Mouse (Mus musculus): Measurements from ENCODE around the gene Rtp3.

Rtp3 gene

DNA sequence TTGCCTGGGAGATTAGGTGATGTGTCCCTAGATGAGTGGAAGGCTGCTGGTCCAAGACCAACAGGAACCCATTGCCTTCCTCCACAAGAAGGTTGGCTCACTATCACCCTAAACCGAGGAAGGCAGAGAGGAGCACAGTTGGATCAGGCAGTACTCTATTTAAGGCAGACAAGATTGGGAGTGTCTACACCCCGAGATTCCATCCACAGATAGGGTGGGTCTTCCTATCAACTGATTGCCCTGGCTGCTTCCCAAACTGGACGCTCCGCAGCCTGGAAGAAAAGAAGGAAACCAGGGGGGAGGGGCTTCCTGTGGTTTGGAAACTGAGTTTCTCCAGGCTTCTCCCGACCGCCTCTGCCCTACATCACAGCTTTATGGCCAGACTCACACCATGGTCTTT is at the start of gene Rtp3:
Gene Rtp3, minus strand, starts transcription at position 380 of the 400 bp plus-strand sequence.
- DNase-seq (ENCODE audit: low spot score in 2 of 2), result no peak

DNA sequence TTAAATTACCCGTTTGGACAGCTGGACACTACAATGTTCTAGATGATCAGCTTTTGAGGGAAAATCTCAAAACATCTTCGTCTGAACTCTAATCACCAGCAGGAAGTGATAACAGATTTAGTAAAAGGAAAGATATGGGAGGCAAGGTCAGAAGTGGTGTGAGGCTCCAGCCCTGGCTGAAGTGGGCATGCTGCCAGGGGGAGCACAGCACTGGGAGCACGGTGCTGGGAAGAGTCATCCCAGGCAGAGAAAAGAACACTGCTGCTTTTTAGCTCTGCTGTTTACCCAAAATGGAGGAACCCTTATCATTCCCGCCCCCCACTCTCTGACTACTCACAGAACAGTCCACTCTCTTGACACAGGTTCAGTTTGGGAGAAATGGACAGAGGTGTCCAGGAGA is 49.6 kb upstream of the Rtp3 start:
- DNase-seq (ENCODE audit: low spot score in 2 of 2), result no peak

DNA sequence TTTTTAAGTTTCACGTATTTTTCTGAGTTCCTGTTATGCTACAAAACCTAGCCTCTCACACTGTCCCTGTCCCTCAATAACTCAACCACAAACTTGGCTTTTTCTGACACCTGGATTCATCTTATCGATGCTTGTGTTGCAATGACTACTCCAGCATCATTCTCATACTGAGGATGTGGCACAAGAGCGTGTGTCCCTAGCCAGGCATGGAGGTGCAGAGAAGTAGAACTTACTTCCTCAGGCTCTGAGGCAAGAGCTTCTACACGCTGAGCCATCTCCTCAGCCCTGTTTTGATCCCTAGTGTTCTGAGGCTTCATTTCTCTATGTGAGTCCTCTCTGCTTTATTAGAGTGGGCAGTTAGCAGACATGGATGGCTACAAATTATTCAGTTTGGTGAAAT is 43.3 kb upstream of the Rtp3 start:
- DNase-seq (ENCODE audit: low spot score in 2 of 2), result no peak

DNA sequence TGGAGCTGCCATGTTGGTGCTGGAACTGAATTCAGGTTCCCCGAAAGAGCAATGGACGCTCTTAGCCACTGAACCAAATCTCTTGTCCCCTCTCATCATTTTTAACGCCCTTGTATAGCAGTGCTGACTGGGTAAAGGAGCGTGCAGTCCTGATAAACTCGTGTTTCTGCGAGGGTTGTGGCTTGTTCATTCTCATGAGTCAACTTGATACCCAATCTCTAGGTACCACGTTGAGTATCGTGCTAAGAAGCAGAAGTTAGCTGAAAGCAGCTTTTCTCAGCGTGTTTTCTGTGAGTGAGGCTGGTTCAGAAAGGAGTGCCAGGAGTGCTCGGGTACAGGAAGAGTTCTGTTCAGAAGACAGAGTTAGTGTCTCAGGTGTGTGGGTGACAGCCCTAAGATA is 36.4 kb upstream of the Rtp3 start:
- DNase-seq (ENCODE audit: low spot score in 2 of 2), result no peak

DNA sequence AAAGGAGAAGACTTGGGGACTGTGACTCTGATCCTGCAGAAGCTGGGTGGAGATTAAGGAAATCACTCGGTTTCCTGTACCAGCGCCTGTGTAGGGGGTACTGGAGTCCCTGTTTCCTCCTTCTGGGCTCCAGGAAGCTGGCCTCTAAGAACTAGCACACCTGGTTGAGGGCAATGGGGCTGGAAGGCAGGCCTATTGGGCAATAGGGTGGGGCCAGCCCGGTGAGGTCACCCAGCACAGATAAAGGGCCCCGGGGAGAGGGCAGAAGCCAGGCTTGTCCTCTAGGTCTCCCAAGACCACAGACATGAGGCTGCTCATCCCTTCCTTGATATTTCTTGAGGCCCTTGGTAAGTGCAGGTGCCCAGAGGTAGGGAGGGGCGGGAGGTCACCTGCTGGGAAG is 28.6 kb upstream of the Rtp3 start, which contains the start of gene Ltf:
Gene Ltf, plus strand, starts transcription at position 250 of the 400 bp plus-strand sequence.
- no peak for DNase-seq (ENCODE audit: low spot score in 2 of 2)

DNA sequence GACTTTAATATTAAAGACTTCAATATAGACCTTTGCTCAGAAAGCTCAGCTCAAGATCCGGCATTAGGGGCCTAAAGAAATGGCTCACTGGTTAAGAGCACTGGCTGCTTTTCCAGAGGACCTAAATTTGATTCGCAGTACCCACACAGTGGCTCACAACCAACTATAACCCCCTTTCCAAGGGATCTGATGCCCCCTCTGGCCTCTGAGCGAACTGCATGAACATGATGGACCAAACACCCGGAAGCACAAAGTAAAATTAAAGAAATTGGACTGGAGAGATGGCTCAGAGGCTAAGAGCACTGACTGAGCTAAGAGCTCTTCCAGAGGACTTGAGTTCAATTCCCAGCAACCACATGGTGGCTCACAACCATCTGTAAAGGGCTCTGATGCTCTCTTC is 25.3 kb upstream of the Rtp3 start:
- no peak for DNase-seq (ENCODE audit: low spot score in 2 of 2)

DNA sequence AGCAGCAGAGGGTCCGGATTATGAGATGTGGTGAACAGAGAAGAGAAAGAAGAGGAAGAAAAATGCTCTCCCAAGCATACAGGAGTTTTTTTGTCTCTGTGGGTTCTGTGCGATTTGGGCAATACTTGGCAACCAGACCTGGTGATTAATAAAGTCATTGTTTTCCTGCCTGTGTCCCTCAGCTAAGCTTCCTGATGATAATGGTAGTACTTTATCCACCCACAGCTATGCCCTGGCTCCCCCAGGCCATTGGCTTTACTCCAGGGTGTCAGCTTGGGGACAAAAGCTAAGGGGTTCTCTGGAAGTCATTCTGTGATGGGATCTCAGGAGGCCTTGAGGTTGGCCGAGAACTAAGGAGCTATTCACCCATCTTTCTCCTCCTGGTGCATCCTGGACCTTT is 21.7 kb upstream of the Rtp3 start:
- no peak for DNase-seq (ENCODE audit: low spot score in 2 of 2)

DNA sequence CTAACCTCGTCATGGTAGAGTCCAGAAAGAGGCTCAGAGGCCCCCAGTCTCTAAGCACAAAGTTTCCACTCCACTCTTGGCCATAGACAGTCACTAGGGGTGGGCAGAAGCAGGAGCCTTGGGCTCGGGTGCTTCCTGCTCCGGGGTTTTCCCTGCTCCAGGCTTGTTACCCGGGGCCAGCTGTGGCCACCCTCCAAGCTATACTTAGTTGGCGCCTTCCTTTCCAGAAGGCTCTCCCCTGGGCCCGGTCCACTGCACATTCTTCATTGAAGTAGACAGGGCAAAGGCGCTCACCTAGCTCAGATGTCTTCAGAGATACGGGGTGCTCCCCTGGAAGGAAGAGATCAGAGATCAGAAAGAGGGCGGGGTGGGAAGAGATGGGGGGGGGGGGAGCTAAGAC is 21.2 kb upstream of the Rtp3 start:
- DNase-seq (ENCODE audit: low spot score in 2 of 2), result no peak

DNA sequence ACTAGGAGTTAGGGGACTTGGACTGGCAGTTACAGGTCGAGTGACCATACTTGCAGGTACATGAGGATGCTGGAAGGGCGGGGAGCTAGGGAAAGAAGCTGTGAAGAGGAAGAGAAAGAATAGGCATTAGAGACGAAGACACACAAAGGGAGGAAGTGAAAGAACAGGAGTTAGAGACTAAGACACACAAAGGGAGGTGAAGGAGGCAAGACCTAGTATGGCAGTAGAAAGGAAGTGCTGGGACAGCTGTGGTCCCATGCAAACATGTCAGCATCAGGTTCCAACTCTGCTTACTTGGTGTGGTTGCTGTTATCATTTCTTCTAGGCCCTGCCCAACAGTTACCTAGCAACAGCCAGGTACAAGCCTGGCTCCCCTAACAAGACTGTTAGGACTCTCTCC is 19.4 kb upstream of the Rtp3 start:
- no peak for DNase-seq (ENCODE audit: low spot score in 2 of 2)

DNA sequence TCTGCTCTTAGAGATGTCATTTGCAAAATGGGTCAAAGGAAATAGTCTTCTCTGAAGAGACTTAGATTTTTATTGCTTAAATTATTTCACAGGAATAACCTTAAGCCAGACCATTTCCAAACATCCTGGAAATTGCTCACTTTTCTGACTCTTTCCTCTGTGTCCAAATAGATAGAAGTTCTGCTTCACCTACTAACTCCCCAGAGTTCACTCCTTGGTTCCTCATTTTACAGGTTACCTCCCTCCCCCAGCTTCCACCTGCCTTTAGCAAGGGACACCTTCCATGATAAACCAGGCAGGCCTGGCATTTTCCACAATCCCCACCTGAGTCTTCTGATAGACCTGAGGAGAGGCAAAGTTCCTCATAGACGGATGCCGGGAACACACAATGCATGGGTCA is 16.2 kb upstream of the Rtp3 start:
- no peak for DNase-seq (ENCODE audit: low spot score in 2 of 2)

DNA sequence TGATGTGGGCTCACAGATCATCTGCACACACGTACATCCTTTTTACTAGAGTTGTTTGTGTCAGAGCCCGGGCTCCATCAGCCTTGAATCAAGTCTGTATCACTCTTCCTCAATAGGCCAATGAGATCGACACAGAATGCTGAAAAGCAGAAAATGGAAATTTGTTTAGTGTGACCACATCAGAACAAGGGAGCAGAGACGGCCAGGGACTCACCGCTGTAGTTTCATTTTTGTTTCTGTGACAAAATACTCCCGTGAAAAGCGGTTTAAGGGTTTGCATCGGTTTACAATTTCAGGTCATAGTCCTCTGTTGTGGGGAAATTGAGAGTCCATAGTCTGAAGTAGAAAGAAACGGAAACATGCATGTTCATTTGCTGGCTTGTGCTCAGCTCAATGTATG is 12.9 kb upstream of the Rtp3 start:
- DNase-seq (ENCODE audit: low spot score in 2 of 2), result no peak

DNA sequence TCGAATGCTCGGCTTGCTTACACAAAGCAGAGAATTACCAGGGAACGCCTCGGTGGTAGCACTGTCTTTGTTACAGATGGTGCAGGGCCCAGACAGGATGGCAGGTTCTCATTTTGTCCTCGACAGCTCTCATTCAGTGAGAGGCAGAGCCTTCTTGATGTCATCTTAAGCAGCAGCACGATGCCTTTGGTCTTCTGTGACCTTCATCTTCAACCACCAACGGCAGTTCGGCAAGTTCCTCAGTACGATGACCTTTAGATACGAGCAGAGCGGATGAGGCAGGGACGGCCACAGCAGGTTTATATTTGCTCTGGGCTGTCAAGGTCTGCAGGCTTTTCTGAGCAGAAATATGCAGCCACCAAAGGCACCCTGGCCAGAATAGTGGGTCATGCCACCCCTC is 11.2 kb upstream of the Rtp3 start:
- no peak for DNase-seq (ENCODE audit: low spot score in 2 of 2)

DNA sequence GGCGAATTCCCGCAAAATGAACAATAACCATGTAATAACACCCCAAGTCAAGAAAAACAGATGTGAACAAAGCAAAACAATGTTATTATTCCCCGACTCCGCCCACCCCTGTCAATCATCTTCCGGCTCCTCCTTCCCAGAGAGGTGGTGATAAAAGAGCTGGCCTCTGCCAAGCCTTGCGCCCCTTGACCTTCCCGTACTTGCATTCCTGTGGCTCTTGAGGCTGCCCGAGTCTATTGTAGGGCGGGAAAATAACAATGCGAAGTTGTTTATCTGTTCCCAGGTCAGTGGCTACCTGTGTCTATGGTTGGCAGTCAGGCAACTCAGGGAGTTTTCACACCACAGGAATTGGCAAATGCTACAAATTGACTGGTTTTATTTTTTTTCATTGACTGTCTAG is 9.5 kb upstream of the Rtp3 start:
- no peak for DNase-seq (ENCODE audit: low spot score in 2 of 2)

DNA sequence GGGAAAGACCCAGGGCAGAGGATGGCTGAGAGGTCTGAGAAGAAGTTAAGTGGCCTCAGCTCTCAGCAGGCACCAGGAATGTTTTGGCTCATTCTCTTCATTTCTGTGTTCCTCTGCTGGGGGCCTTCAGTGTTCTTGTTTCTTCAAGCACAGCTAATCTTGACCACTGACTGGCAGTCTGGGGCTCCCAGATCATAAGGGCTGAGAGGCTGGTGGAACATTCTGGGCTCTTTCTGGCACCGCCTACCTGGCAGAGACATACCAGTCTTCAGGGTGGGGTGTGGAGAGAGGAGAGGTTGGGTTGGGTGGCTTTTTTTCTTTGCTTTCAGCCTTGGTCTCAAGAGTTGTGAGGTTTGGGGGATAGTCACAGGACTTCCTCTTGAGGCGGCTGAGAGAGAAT is 8.7 kb upstream of the Rtp3 start:
- DNase-seq (ENCODE audit: low spot score in 2 of 2), result no peak

DNA sequence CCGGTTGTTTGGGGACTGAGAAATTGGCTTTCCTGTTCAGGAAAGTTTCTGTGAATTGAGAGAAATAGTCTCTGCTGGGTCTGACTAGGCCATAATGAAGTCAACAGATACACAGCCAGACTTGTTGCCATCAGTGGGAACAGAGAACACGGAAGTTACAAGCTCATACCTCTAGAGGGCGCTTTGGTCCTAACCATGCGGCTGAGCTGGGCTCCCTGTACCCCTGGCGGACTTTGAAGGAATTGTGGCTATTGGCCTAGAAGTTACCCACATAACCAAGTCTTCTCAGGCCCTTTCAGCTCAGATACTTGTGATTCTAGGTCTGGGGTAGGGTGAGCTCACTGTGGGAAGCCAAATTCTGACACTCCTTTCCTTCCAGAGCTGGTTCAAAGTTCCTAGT is 6.9 kb upstream of the Rtp3 start:
- peak; percentile 18 to 69 for DNase-seq (ENCODE audit: low spot score in 2 of 2)

DNA sequence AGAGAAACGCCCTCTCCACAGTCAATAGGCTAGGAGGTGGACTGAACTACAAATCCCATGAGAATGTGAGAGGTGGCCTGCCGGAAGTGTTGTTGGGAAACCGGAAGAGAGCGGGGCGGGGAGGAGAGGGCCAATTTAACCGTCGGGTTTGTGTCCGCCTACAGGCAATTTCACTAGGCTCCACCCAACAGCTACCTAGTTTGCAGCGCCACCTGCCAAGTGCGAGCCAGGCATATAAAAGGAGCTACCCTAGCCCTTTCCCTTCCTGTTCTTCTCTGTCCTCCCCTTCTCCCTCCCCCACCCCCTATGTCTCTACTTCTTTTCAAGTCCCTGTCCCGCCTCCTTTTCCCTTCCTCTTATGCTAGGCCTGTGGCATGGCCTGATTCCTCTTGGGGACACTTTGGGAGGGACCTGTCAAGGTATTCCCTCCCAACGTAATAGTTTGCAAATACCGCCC is 4.4 kb upstream of the Rtp3 start:
- DNase-seq (ENCODE audit: low spot score in 2 of 2), result peak; percentile 35 to 71

DNA sequence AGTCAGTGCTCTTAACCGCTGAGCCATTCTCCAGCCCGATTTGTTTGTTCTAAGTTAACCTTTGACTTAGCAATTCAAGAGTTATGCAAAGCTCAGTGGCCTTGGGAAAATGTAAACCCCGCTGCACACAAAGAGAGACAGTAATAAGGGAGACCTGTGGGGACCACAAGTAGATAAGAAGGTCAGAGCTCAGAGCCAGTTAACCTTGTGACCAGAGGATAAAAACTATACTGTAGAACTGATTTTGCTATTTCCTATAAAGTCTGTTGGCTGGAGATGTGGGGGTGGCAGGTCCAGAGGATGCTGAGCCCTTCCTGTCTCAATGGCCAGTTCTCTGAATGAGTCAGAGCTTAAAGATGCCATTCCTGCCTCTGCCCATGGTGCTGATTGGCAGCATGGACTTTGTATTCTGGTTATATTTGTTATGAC is 2.9 kb upstream of the Rtp3 start:
- no peak for DNase-seq (ENCODE audit: low spot score in 2 of 2)

DNA sequence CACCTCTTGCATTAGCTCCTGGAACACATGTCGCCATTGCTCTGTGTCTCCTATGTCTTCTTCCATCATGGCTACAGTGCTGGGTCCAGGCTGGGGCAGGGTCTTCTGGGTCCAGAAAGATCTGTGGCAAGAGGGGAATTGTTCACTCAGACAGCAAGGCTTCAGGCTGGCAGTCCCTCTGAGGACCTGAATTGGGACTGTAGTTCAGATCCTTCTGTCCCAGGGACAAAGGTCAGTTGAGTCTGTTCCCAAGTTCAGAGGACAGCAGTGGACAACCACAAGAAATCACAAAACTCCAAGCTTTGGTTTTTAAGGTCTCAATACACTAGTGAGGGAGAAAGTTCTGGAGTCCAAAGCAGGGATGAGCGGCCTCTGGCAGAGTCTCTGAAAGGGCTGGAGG is 840 bp downstream of the Rtp3 start:
- DNase-seq (ENCODE audit: low spot score in 2 of 2), result no peak

DNA sequence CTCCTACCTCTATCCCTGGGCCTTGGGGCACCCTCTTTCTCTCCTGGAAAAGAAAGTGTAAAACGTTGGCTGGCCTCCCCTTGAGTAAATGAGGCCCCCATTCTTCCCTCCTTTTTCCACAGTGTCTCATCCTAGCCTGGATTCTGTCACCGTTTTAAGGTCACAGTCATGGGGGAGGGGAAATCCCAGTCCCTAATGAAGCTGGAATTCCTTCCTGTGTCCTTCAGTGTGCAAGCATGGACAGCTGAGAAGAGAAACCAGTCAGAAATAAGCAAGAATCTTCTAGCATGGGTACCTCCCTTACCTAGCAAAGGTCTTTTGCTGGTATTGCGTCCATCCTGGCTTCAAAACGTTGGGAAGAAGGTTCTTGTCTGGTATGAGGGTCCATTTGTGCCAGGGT is 1.2 kb downstream of the Rtp3 start:
- no peak for DNase-seq (ENCODE audit: low spot score in 2 of 2)

DNA sequence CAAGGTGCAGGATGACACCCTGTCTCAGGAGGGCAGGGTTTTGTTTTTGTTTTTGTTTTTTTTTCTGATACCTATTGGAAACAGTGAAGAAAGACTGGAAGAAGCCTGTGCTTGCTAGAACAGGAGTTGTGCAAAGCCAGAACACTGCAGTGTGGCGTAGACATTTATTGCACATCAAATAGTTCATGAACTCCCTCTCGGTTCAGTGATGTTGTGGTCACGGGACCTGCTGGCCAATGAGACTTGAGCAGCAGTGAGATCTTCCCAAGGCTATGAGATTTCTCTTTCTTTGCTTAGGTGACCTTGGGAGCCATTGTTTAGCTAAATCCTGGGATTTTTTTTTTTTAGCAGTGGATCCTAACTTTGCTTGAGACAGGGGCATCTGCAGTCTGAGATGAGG is 2.3 kb downstream of the Rtp3 start:
- DNase-seq (ENCODE audit: low spot score in 2 of 2), result no peak

DNA sequence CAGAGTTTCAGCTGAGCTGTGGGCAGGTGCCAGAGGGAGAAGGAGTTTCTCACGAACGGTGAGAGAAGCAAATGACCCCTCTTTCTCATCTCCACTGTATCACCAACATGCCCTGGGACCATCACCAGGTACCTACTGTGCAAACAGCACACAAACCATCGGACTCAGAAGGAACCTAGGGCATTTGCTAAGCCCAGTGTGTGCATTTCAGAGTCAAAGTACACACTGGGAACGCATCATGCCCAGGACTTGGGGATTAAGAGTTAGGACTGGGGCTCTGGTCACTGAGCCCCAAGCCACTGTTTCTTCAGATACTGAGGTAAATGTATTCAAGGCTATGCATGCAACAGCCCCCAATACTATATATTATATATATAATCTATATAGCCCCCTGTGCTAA is 3.1 kb downstream of the Rtp3 start:
- no peak for DNase-seq (ENCODE audit: low spot score in 2 of 2)

DNA sequence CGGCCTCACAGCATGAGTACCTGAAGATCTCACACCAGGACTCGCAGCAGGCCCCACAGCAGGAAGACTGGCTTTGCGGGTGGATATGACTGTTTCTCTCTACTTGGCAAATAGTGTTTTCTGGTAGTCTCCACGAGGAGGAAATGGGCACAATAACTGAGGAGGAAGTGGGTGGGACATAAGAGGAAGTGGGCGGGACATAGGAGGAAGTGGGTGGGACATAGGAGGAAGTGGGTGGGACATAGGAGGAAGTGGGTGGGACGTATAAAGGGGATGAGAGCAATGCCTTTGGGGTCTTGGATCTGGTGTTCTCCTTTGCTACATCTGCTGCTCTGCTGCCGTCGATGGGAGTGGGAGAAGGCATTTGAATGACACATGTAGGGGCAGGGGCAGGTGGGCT is 4.4 kb downstream of the Rtp3 start:
- no peak for DNase-seq (ENCODE audit: low spot score in 2 of 2)

DNA sequence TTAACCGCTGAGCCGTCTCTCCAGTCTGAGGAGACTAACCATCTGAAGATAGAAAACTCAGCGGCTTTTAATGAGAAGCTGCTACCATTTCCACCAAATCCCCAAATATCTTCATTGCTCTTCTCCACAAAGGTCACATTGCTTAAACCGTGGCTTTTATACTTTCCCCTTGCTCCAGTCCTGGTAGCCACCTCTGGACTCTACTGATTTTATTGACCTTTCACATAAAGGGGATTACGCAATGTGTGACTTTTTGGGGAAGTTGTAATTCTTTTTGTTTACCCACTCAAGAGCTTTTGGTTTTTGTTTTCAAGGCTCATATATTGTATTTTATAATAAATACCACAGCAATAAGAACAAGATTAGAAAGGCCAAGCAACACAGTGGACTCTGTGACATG is 4.8 kb downstream of the Rtp3 start:
- DNase-seq (ENCODE audit: low spot score in 2 of 2), result no peak

DNA sequence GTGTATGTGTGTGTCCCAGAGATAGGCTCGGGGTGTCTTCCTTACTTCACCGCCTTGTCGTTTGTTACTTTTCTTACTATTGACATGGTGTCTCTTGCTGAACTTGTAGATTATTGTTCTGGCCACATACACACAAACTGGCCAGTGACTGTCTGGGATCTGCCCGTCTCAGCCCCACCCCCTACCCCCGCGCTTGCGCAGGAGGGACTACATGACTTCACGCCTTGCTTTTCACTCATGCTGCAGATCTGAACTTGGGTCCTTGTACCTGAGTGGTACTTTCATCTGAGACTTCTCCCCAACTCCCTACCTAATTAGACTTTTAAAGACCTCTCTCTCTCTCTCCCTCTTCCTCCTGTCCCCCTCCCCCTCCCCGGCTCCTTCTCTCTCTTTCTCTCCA is 6.3 kb downstream of the Rtp3 start:
- no peak for DNase-seq (ENCODE audit: low spot score in 2 of 2)

DNA sequence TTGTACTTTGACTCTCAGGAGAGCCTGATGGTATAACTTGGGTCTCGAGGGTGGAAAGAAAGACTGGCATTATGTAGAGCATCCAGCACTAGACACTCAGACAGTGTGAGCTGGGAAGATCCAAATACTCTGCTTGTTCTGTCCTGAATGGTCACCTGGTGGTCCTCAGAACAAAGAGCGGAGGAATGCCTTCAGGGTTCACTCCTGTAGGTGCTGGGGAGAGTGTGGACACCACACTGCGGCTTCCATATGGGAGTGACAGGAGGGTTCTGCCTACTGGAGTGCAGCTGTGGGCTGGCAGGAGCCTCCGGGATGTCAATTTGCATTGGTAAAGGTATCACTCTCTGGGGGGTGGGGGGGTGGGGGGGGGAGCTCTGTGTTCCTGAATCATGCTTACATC is 8.0 kb downstream of the Rtp3 start:
- no peak for DNase-seq (ENCODE audit: low spot score in 2 of 2)

Data from urinary bladder, adult 18-20 months (tissue).